Mouse (Mus musculus) embryonic facial prominence, embryonic 10.5 days (tissue): ENCODE data around the gene Myo10. TPM values are rescaled to one million over a fixed set of nuclear protein-coding genes. Genes with fewer than 3 reads are reported as not detected.

Experiments
- DNase-seq: peaks from one replicate; pipeline ENCODE4 v3.0.0-alpha.2; 2017; ENCODE audit warnings: low spot score
- H3K27ac ChIP-seq: fragments of 300-500 bp; sonication (generic); replicated peaks from 2 replicates; pipeline ENCODE4 v1.5.1; 2016; ENCODE audit warnings: mild to moderate bottlenecking
- H3K27me3 ChIP-seq: fragments of 300-500 bp; sonication (generic); replicated peaks from 2 replicates; pipeline ENCODE4 v1.6.1; 2016; ENCODE audit warnings: low read depth, mild to moderate bottlenecking; ENCODE audit not compliant: poor library complexity, severe bottlenecking
- H3K36me3 ChIP-seq: fragments of 300-500 bp; sonication (generic); replicated peaks from 2 replicates; pipeline ENCODE4 v1.6.1; 2016; ENCODE audit warnings: mild to moderate bottlenecking, moderate library complexity
- H3K4me1 ChIP-seq: fragments of 300-500 bp; sonication (generic); 2 replicates; pipeline ENCODE4 v1.6.1; 2016
- H3K4me3 ChIP-seq: fragments of 300-500 bp; sonication (generic); 2 replicates; pipeline ENCODE4 v1.5.1; 2016; ENCODE audit warnings: mild to moderate bottlenecking, moderate library complexity
- H3K9me3 ChIP-seq: fragments of 300-500 bp; sonication (generic); 2 replicates; pipeline ENCODE4 v1.6.1; 2016; ENCODE audit warnings: mild to moderate bottlenecking
- WGBS: fragments of 180-500 bp; shearing (Covaris S2); methylation state at CpG from one replicate; pipeline ENCODE4 v1.1.7; 2016; 5-methylcytosine and 5-hydroxymethylcytosine counted together
- polyA plus RNA-seq: library from polyadenylated mRNA; unstranded; fragments of >200 nt; fragmentation: Nextera tagmentation; extraction: Ambion mirVana; gene quantifications from 2 replicates; pipeline ENCODE4 v1.2.1, GENCODE M21; 2016

Gene Myo10
- polyA plus RNA-seq, 1 experiment from 2014 or later: 44.2 TPM

DNA sequence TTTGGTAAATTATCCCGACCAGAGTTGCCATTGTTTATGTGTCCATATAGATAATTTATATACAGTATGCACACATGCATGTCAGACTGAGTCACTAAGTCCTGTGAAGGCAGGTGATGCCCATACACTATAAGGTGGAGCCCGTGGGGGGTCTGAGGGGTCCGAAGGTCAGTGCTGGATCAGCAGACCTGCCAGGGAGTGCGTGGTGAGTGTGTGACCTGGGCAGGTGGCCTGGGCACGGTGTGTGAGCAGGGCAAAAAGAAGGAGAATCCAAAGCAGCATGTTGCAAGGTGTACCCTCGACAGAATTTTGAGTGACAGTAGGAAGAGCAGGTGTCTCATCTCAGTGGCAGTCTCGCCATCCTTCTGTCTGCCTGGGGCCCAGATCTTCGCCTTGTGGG lies 67.2 kb downstream of the Myo10 start:
- Histone ChIP-seq H3K27ac (no peak overlapping the region), H3K36me3 (0 out of 2 replicates have a peak, but pooled peaks cover 8% of the 10 kb centered on the region), H3K4me3 (no peak overlapping the region), H3K4me1 (peaks cover 55% of the 10 kb centered on the region), H3K9me3 (no peaks in the 10 kb centered on the region), H3K27me3 (no peaks in the 10 kb centered on the region)
- WGBS: 84% methylated on average over 8 of the region's 8 CpGs
- no peak for DNase-seq

DNA sequence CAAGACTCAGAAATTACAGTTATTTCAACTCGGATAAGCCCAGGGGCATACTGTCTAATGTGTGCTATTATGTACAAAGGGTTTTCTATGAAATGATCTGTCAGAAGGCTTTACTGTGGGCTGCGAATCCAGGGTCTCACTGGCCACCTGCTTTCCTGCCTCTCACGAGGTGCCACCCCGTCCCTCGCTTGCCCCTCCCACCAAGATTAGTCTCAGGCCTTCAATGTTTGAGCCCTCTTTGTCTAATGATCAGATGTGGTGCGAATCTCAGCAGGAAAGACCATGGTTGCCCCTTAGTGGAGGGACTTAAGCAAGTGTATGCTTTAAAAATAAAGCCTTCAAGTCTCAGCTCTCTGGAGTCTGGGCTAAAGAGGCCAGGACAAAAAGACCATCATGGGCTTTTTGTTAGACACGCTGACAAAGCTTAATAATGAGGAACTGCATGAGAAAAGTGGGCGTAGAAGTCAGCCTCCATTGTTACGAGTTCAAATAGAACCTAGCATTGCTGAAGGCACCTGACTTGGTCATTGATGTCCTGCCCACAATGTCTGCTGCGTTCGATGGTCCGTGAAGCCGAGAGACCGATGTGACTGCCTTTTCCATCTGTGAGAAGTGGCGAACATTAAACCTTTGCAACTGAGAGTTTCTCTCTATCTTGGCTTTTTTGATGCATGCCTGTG lies 67.9 kb downstream of the Myo10 start:
- no peak overlapping the region for H3K4me3 ChIP-seq
- WGBS: 58% methylated on average over 15 of the region's 15 CpGs
- H3K9me3 ChIP-seq: no peaks in the 10 kb centered on the region
- DNase-seq: no peak
- H3K27me3 ChIP-seq: no peaks in the 10 kb centered on the region
- H3K4me1 ChIP-seq: peaks cover 55% of the 10 kb centered on the region
- H3K27ac ChIP-seq: no peak overlapping the region
- 0 out of 2 replicates have a peak, but pooled peaks cover 8% of the 10 kb centered on the region for H3K36me3 ChIP-seq

DNA sequence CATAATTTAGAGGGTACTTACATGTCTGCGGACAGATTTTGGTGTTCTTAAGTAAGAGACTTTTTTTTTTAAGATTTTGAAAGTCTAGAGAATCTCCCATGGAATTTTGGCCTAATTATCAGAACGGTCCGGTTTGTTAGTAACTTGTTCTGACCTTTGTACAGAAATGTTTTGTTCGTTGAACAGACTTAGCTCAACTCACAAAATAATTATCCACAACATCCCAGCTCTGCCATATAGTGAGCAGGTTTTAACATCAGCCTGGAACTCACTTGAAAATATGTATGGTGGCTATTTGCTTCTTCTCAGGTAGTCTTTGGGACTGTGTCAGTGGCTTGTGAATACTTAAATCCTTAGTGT lies 68.4 kb downstream of the Myo10 start:
- no peak overlapping the region for H3K4me3 ChIP-seq
- H3K27me3 ChIP-seq: no peaks in the 10 kb centered on the region
- no peaks in the 10 kb centered on the region for H3K9me3 ChIP-seq
- 0 out of 2 replicates have a peak, but pooled peaks cover 8% of the 10 kb centered on the region for H3K36me3 ChIP-seq
- H3K4me1 ChIP-seq: peaks cover 55% of the 10 kb centered on the region
- WGBS: 74% methylated on average over 4 of the region's 4 CpGs
- no peak overlapping the region for H3K27ac ChIP-seq
- DNase-seq: no peak

DNA sequence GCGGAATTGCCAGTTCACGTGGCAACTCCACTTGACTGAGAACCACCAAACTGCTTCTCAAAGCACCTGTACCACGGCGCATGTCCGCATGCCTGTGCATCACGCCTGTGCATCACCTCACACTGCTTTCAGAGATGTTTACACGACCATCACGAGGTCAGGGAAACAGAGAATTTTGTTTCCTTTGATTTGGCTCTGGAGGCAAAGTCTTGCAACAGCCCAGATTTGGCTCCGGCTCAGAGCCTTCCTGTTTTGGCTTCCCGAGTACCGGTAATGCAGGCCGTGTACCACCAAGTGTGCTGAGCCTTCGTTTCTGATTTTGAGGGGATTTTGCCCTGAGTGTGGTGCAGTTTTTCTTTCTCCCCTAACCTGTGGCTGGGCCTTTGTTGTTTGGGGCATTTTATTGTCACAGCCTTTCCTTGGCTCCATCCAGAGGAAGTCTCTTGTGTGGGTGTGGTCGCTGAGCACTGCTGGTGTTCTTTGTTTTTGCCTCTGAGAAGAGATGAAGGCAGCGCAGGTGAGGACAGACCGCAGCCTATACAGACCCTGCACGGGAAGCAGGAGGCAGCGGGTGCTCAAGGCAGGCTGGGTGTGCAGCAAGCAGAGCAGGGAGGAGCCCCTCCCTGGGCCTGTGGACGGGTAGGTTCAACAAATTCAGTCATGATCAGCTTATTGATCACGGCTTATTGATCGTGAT lies 70.1 kb downstream of the Myo10 start:
- no peak for DNase-seq
- WGBS: 53% methylated on average over 21 of the region's 21 CpGs
- H3K4me1 ChIP-seq: peaks cover 55% of the 10 kb centered on the region
- H3K36me3 ChIP-seq: 0 out of 2 replicates have a peak, but pooled peaks cover 6% of the 10 kb centered on the region
- H3K9me3 ChIP-seq: no peaks in the 10 kb centered on the region
- H3K27me3 ChIP-seq: no peaks in the 10 kb centered on the region
- H3K4me3 ChIP-seq: no peak overlapping the region
- H3K27ac ChIP-seq: 0 out of 2 replicates have a peak overlapping the region, but pooled peaks have one; percentile 55

DNA sequence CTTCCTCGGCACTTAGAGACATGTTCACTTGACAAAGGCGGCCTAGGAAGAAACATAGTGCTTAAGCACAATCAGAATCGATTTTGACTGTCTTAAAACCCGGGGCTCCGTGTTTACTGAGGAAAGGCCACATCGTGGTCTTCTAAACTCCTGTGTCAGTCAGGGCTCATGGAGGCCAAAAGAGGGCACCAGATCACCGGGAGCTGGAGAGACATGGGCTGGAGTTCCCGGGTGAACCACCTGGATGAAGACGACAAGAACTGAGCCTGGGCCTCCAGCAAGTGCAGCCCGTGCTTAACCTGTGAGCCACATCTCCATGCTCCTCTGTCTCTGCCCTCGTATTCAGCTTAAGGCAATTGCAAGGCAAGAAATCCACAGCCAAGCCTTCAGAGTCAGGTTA lies 71.4 kb downstream of the Myo10 start:
- H3K9me3 ChIP-seq: no peaks in the 10 kb centered on the region
- 0 out of 2 replicates have a peak, but pooled peaks cover 6% of the 10 kb centered on the region for H3K36me3 ChIP-seq
- peak overlapping the region; percentile 12; the same call in 1 of the 2 replicates for H3K27ac ChIP-seq
- peaks cover 50% of the 10 kb centered on the region for H3K4me1 ChIP-seq
- DNase-seq: no peak
- 86% methylated on average over 11 of the region's 11 CpGs for WGBS
- no peaks in the 10 kb centered on the region for H3K27me3 ChIP-seq
- H3K4me3 ChIP-seq: no peak overlapping the region

DNA sequence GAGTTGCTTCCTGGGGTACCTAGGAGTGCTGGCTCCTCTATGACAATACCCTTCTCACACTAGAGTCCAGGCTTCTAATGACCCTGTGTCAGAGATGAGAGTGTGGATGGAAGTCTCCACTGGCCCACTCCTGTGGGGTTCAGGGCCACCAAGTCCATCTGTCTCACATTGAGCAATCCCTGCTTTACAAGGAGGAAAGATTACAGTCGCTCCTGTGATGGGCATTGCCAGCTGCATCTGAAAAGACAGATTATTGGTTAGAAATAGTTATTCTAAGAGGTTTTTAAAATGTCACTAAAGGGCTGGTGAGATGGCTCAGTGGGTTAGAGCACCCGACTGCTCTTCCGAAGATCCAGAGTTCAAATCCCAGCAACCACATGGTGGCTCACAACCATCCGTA lies 72.4 kb downstream of the Myo10 start:
- Histone ChIP-seq H3K27ac (no peak overlapping the region), H3K4me3 (no peak overlapping the region), H3K9me3 (no peaks in the 10 kb centered on the region), H3K36me3 (0 out of 2 replicates have a peak, but pooled peaks cover 6% of the 10 kb centered on the region), H3K4me1 (peaks cover 46% of the 10 kb centered on the region), H3K27me3 (no peaks in the 10 kb centered on the region)
- WGBS: 95% methylated on average over 4 of the region's 4 CpGs
- DNase-seq: no peak

DNA sequence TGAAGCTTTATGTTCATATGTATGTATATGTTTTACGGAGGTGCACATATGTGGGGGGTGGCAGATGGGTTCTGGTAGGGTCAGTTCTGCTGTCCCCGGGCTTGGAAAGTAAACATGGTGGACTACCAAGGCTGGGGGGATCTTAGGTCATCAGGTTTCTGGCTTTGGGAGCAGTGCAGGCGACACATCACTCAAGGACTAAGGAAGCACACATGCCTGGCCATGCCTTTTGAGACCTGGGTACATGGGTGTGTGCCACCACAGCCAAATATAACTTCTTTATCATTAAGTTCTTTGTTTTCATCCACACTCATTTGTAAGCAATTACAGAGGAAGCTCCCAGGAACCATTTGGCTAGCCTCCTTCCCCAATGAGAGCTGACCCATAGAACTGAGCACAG lies 72.9 kb downstream of the Myo10 start:
- H3K4me1 ChIP-seq: peaks cover 41% of the 10 kb centered on the region
- no peak overlapping the region for H3K27ac ChIP-seq
- no peak for DNase-seq
- H3K9me3 ChIP-seq: no peaks in the 10 kb centered on the region
- no peaks in the 10 kb centered on the region for H3K27me3 ChIP-seq
- no peak overlapping the region for H3K4me3 ChIP-seq
- H3K36me3 ChIP-seq: 0 out of 2 replicates have a peak, but pooled peaks cover 6% of the 10 kb centered on the region
- WGBS: 94% methylated on average over 3 of the region's 3 CpGs

DNA sequence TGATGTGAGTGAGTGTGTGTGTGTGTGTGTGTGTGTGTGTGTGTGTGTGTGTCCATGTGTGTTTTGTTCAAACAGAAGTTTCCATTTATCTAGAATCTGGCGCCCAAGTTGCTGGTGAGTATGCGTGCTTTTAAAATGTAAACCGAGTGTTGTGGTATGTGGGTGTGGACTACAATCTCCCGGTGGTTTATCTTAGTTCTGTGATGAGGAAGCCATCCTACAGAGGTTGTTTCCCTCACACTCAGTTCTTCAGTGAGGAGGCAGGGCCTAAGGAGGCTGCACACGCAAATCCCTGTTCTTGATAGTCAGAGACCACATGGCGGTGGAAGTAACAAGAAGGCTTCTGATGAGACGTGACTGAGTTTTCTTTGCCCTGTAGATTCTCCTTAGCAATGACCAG lies 73.6 kb downstream of the Myo10 start:
- no peak overlapping the region for H3K27ac ChIP-seq
- no peaks in the 10 kb centered on the region for H3K27me3 ChIP-seq
- peaks cover 37% of the 10 kb centered on the region for H3K4me1 ChIP-seq
- H3K4me3 ChIP-seq: no peak overlapping the region
- DNase-seq: no peak
- 0 out of 2 replicates have a peak, but pooled peaks cover 6% of the 10 kb centered on the region for H3K36me3 ChIP-seq
- no peaks in the 10 kb centered on the region for H3K9me3 ChIP-seq
- 90% methylated on average over 7 of the region's 7 CpGs for WGBS

DNA sequence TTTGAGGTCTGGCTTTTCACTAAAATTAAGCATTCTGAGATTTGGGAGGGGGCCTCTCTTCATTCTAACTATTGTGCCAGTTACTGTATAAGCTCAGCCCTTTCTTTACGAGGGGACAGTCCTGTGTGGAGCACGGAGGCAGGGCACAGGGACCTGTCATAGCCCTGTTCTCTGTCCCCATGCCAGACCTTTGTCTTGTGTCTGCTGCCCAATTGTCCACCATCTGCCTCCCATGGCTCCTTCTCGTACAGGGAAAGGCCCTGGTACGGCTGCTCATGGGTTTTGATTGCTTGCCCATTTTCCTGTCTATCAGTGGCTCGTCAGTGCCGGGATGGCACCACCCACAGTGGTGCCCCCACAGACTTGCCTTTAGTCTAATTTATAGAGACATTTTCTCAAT lies 74.3 kb downstream of the Myo10 start:
- H3K4me3 ChIP-seq: no peak overlapping the region
- H3K27ac ChIP-seq: no peak overlapping the region
- H3K36me3 ChIP-seq: peaks cover 9% of the 10 kb centered on the region
- peaks cover 29% of the 10 kb centered on the region for H3K4me1 ChIP-seq
- H3K9me3 ChIP-seq: no peaks in the 10 kb centered on the region
- no peak for DNase-seq
- 96% methylated on average over 6 of the region's 6 CpGs for WGBS
- no peaks in the 10 kb centered on the region for H3K27me3 ChIP-seq

DNA sequence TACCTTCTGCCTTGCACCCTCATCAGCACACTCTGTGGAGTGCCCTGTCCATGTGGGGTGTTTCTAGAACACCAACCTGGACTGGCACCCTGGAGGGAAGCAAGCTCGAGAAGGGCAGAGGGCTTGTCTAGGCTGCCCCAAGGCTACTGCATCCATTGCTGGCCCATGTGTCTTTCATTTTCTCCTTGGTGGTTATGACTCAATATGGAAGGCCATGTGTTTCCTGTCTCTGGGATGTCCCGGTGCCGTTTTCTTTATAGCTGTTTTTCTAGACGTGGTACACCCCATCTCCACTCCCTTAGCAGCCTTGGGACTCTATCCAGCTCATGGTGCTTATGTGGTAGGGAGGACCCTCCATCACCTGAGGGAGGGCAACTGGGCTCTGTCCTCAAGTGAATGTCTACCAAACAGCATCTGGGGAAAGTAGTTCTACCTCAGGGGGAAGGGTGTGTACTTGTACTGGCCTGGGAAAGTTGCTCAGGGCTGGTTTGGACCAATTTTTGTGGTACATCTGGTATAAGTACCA lies 76.8 kb downstream of the Myo10 start:
- WGBS: 55% methylated on average over 4 of the region's 4 CpGs
- Histone ChIP-seq H3K36me3 (peaks cover 25% of the 10 kb centered on the region), H3K4me1 (peaks cover 10% of the 10 kb centered on the region), H3K27ac (0 out of 2 replicates have a peak overlapping the region, but pooled peaks have one; percentile 27), H3K4me3 (no peak overlapping the region), H3K27me3 (no peaks in the 10 kb centered on the region), H3K9me3 (peaks cover 5% of the 10 kb centered on the region; the same call in 1 of the 2 replicates)
- DNase-seq: no peak

DNA sequence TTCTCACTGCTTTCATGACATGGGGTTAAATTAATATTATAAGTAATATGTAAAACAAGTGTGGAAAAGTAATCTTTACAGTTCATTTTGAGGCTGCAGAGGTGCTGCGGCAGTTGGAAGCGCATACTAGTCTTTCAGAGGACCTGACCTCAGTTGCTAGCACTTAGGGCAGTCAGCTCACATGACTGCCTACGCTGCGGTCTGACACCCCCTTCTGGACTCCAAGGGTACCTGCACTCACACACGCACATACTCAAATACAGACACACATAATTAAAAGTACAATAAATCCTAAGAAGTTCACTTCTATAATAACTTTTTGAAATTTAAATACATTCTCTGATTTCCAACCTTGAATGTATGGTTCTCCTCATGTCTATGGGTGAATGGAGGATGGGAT lies 80.3 kb downstream of the Myo10 start:
- peaks cover 5% of the 10 kb centered on the region; the same call in 1 of the 2 replicates for H3K9me3 ChIP-seq
- H3K4me1 ChIP-seq: peaks cover 26% of the 10 kb centered on the region
- WGBS: 98% methylated on average over 5 of the region's 5 CpGs
- H3K27me3 ChIP-seq: no peaks in the 10 kb centered on the region
- H3K27ac ChIP-seq: no peak overlapping the region
- no peak for DNase-seq
- H3K4me3 ChIP-seq: no peak overlapping the region
- H3K36me3 ChIP-seq: peaks cover 52% of the 10 kb centered on the region

DNA sequence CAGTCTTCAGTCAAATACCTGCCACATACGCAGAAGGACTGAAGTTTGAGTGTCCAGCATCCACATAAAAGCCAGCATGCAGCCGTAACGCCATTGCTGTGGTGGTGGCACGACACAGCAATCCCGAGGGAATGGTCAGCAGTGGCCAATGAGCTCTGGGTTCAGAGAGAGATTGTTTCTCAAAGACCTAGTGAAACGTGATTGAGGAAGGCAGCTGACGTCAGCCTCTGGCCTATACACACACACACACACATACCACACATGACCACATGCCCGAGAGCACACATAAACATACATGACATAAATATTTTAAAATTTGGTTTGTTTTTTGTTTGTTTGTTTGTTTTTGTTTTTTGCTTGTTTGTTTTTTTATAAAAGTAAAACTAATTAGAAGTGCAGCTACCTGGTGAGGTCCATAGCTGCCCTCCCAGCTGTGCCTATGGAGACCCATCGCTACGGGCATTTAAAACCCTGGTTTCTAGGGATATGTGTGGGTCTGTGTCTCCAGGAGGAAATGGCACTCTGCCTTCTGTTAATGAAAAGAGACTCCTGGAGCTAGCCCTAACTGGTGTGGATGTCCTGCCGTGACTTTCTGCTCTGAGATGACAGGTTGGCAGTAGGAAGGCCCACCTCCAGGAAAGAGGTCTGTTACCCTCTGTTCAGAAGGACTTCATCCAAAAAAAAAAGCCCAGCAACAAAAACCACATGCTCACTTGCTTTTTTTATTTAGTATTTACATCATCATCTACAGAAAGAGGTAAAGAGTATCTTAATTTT lies 82.7 kb downstream of the Myo10 start:
- Histone ChIP-seq H3K27me3 (no peaks in the 10 kb centered on the region), H3K4me3 (no peak overlapping the region), H3K4me1 (peaks cover 24% of the 10 kb centered on the region), H3K27ac (no peak overlapping the region), H3K9me3 (peaks cover 5% of the 10 kb centered on the region; the same call in 1 of the 2 replicates), H3K36me3 (peaks cover 55% of the 10 kb centered on the region)
- DNase-seq: no peak
- WGBS: 79% methylated on average over 11 of the region's 11 CpGs
